Mouse (Mus musculus): ENCODE results near the gene Lrrc32.

GRCm38 (mm10) chr7:98469089-98469488 is 20.0 kb upstream of the Lrrc32 start:
- TF ChIP-seq UBTF (IDR thresholded peaks at IDR 0.05; ENCODE audit: low read depth, low read length) (no peak), CTCF (conservative IDR thresholded peaks at IDR 0.05 in 1 of 2, IDR thresholded peaks at IDR 0.05 in 1 of 2; ENCODE audit: low read depth in 2 of 2, low read length in 2 of 2) (no peak), E2F4 (IDR thresholded peaks at IDR 0.05; ENCODE audit: insufficient replicate concordance, low read depth, low read length) (no peak), MEF2A (IDR thresholded peaks at IDR 0.05; ENCODE audit: borderline replicate concordance, low read depth, low read length) (no peak), ZMIZ1 (IDR thresholded peaks at IDR 0.05; ENCODE audit: low read depth, low read length) (no peak), NELFE (IDR thresholded peaks at IDR 0.05; ENCODE audit: low read depth, low read length) (no peak), ETS1 (conservative IDR thresholded peaks at IDR 0.05; ENCODE audit: low read depth, low read length) (no peak)

Measured in CH12.LX (cell line).